Mouse (Mus musculus): ENCODE data around the gene Tnfrsf11a. TPM values are rescaled to one million over a fixed set of nuclear protein-coding genes. Genes with fewer than 3 reads are reported as not detected.

The Tnfrsf11a gene
- polyA plus RNA-seq (2015; fragmentation: Nextera tagmentation; extraction: Ambion mirVana): 0.31 and 0.57 TPM in 2 replicates

GRCm38 (mm10) chr1:105780457-105781364 lies at the start of gene Tnfrsf11a:
Tnfrsf11a (plus strand) TSS chr1:105780718.
- peak within 1 kb of the TSS; percentile 62 for H3K4me3 ChIP-seq
- H3K36me3 ChIP-seq: no peaks in the 10 kb centered on the region
- H3K27me3 ChIP-seq: peaks cover 41% of the 10 kb centered on the region
- H3K4me2 ChIP-seq: peak within 1 kb of the TSS; percentile 96
- 4% methylated on average over 69 of the region's 77 CpGs for WGBS
- peaks cover 11% of the 10 kb centered on the region for H3K4me1 ChIP-seq (replicated peaks)
- ATAC-seq (ENCODE audit: low FRiP score): peak; percentile 84
- peak within 1 kb of the TSS; percentile 77 for H3K9ac ChIP-seq
- no peak within 1 kb of the TSS for H3K27ac ChIP-seq
- H3K9me3 ChIP-seq: no peaks in the 10 kb centered on the region

- no peak overlapping the region for H3K4me2 ChIP-seq
- H3K27ac ChIP-seq: no peak overlapping the region
- H3K4me1 ChIP-seq (replicated peaks): no peaks in the 10 kb centered on the region
- H3K27me3 ChIP-seq: no peaks in the 10 kb centered on the region
- H3K36me3 ChIP-seq: peaks cover 29% of the 10 kb centered on the region
- H3K4me3 ChIP-seq: no peak overlapping the region
- 76% methylated on average over 3 of the region's 3 CpGs for WGBS
- ATAC-seq (ENCODE audit: low FRiP score): no peak
- H3K9me3 ChIP-seq: no peaks in the 10 kb centered on the region
- no peak overlapping the region for H3K9ac ChIP-seq
These were observed 45.2 kb upstream of the Tnfrsf11a start for GRCm38 (mm10) chr1:105735318-105735717.

GRCm38 (mm10) chr1:105738334-105738733 lies 42.2 kb upstream of the Tnfrsf11a start:
- 92% methylated on average over 6 of the region's 6 CpGs for WGBS
- no peak for ATAC-seq (ENCODE audit: low FRiP score)
- no peak overlapping the region for H3K4me3 ChIP-seq
- H3K4me2 ChIP-seq: no peak overlapping the region
- no peaks in the 10 kb centered on the region for H3K4me1 ChIP-seq (replicated peaks)
- H3K36me3 ChIP-seq: peaks cover 42% of the 10 kb centered on the region
- no peak overlapping the region for H3K9ac ChIP-seq
- no peaks in the 10 kb centered on the region for H3K9me3 ChIP-seq
- H3K27ac ChIP-seq: no peak overlapping the region
- no peaks in the 10 kb centered on the region for H3K27me3 ChIP-seq

- Histone ChIP-seq H3K36me3 (peaks cover 47% of the 10 kb centered on the region), H3K27me3 (no peaks in the 10 kb centered on the region), H3K4me3 (no peak overlapping the region), H3K4me1 (replicated peaks) (no peaks in the 10 kb centered on the region), H3K4me2 (no peak overlapping the region), H3K27ac (no peak overlapping the region), H3K9ac (no peak overlapping the region), H3K9me3 (no peaks in the 10 kb centered on the region)
- ATAC-seq (ENCODE audit: low FRiP score): no peak
These were observed 41.0 kb upstream of the Tnfrsf11a start for GRCm38 (mm10) chr1:105739493-105739892.

GRCm38 (mm10) chr1:105742481-105742880 lies 38.0 kb upstream of the Tnfrsf11a start:
- H3K9me3 ChIP-seq: no peaks in the 10 kb centered on the region
- H3K4me1 ChIP-seq (replicated peaks): no peaks in the 10 kb centered on the region
- no peak overlapping the region for H3K27ac ChIP-seq
- peaks cover 56% of the 10 kb centered on the region for H3K36me3 ChIP-seq
- H3K4me2 ChIP-seq: no peak overlapping the region
- WGBS: 92% methylated on average over 1 of the region's 1 CpGs
- no peak overlapping the region for H3K9ac ChIP-seq
- H3K27me3 ChIP-seq: no peaks in the 10 kb centered on the region
- H3K4me3 ChIP-seq: no peak overlapping the region
- no peak for ATAC-seq (ENCODE audit: low FRiP score)

- no peak overlapping the region for H3K4me2 ChIP-seq
- H3K27me3 ChIP-seq: no peaks in the 10 kb centered on the region
- no peak overlapping the region for H3K4me3 ChIP-seq
- H3K9ac ChIP-seq: no peak overlapping the region
- H3K27ac ChIP-seq: no peak overlapping the region
- peaks cover 60% of the 10 kb centered on the region for H3K36me3 ChIP-seq
- ATAC-seq (ENCODE audit: low FRiP score): no peak
- H3K4me1 ChIP-seq (replicated peaks): no peaks in the 10 kb centered on the region
- WGBS: 100% methylated on average over 1 of the region's 1 CpGs
- no peaks in the 10 kb centered on the region for H3K9me3 ChIP-seq
These were observed 34.1 kb upstream of the Tnfrsf11a start for GRCm38 (mm10) chr1:105746444-105746843.

- peaks cover 58% of the 10 kb centered on the region for H3K36me3 ChIP-seq
- no peaks in the 10 kb centered on the region for H3K27me3 ChIP-seq
- no peak overlapping the region for H3K4me2 ChIP-seq
- ATAC-seq (ENCODE audit: low FRiP score): no peak
- no peak overlapping the region for H3K4me3 ChIP-seq
- H3K9ac ChIP-seq: no peak overlapping the region
- H3K27ac ChIP-seq: no peak overlapping the region
- 90% methylated on average over 5 of the region's 5 CpGs for WGBS
- H3K9me3 ChIP-seq: no peaks in the 10 kb centered on the region
- H3K4me1 ChIP-seq (replicated peaks): no peaks in the 10 kb centered on the region
These were observed 33.5 kb upstream of the Tnfrsf11a start for GRCm38 (mm10) chr1:105746858-105747596.

GRCm38 (mm10) chr1:105748091-105748799 lies 32.3 kb upstream of the Tnfrsf11a start:
- Histone ChIP-seq H3K27me3 (no peaks in the 10 kb centered on the region), H3K9ac (no peak overlapping the region), H3K4me1 (replicated peaks) (no peaks in the 10 kb centered on the region), H3K4me2 (no peak overlapping the region), H3K4me3 (no peak overlapping the region), H3K9me3 (no peaks in the 10 kb centered on the region), H3K36me3 (peaks cover 65% of the 10 kb centered on the region), H3K27ac (no peak overlapping the region)
- WGBS: 96% methylated on average over 4 of the region's 4 CpGs
- ATAC-seq (ENCODE audit: low FRiP score): no peak

GRCm38 (mm10) chr1:105752196-105752595 lies 28.3 kb upstream of the Tnfrsf11a start:
- H3K4me3 ChIP-seq: no peak overlapping the region
- no peak for ATAC-seq (ENCODE audit: low FRiP score)
- H3K27me3 ChIP-seq: no peaks in the 10 kb centered on the region
- 89% methylated on average over 4 of the region's 4 CpGs for WGBS
- H3K4me2 ChIP-seq: no peak overlapping the region
- H3K9ac ChIP-seq: no peak overlapping the region
- no peaks in the 10 kb centered on the region for H3K9me3 ChIP-seq
- no peak overlapping the region for H3K27ac ChIP-seq
- peaks cover 44% of the 10 kb centered on the region for H3K36me3 ChIP-seq
- no peaks in the 10 kb centered on the region for H3K4me1 ChIP-seq (replicated peaks)

- ATAC-seq (ENCODE audit: low FRiP score): no peak
- Histone ChIP-seq H3K4me1 (replicated peaks) (no peaks in the 10 kb centered on the region), H3K36me3 (peaks cover 39% of the 10 kb centered on the region), H3K27ac (no peak overlapping the region), H3K4me3 (no peak overlapping the region), H3K27me3 (no peaks in the 10 kb centered on the region), H3K9me3 (no peaks in the 10 kb centered on the region), H3K4me2 (no peak overlapping the region), H3K9ac (no peak overlapping the region)
- WGBS: 90% methylated on average over 1 of the region's 1 CpGs
These were observed 27.6 kb upstream of the Tnfrsf11a start for GRCm38 (mm10) chr1:105752944-105753343.

GRCm38 (mm10) chr1:105758798-105759197 lies 21.7 kb upstream of the Tnfrsf11a start:
- Histone ChIP-seq H3K36me3 (peaks cover 3% of the 10 kb centered on the region; the same call in 1 of the 2 replicates), H3K27me3 (no peaks in the 10 kb centered on the region), H3K4me2 (no peak overlapping the region), H3K9ac (no peak overlapping the region), H3K4me3 (no peak overlapping the region), H3K27ac (no peak overlapping the region), H3K9me3 (peaks cover 10% of the 10 kb centered on the region), H3K4me1 (replicated peaks) (no peaks in the 10 kb centered on the region)
- ATAC-seq (ENCODE audit: low FRiP score): no peak
- 96% methylated on average over 4 of the region's 4 CpGs for WGBS

All from hindbrain, embryonic 13.5 days (tissue).